Mouse (Mus musculus): ENCODE measurements around the gene Esp24. TPM values are rescaled to one million over a fixed set of nuclear protein-coding genes. Genes with fewer than 3 reads are reported as not detected.

Esp24 gene
- polyA plus RNA-seq, 1 experiment from 2014 or later: not detected

Other genes with a start within 250 kb of the Esp24 start
- gene Gm21903, start 6.6 kb downstream of the Esp24 start, polyA plus RNA-seq (2014; fragmentation: Nextera tagmentation; extraction: Ambion mirVana): not detected in 2 replicates
- not detected in 2 replicates for gene Esp23, start 40.3 kb downstream of the Esp24 start, polyA plus RNA-seq (2014; fragmentation: Nextera tagmentation; extraction: Ambion mirVana)
- gene Esp22, start 58.6 kb downstream of the Esp24 start, polyA plus RNA-seq (2014; fragmentation: Nextera tagmentation; extraction: Ambion mirVana): not detected in 2 replicates

All from heart, embryonic 11.5 days (tissue).